Mouse (Mus musculus) gonadal fat pad, adult 2 months (tissue): ENCODE results near the gene Vegfb. TPM values are rescaled to one million over a fixed set of nuclear protein-coding genes. Genes with fewer than 3 reads are reported as not detected.

Experiments used
- DNase-seq: peaks from one replicate; pipeline ENCODE4 v3.0.0-alpha.2; 2012; ENCODE audit warnings: low read depth
- polyA plus RNA-seq: library from polyadenylated mRNA; depleted of rRNA; stranded (reverse); fragments of >200 nt; gene quantifications from 2 replicates; pipeline ENCODE4 v1.2.3, GENCODE M21; 2012; rRNA removed

The Vegfb gene
- polyA plus RNA-seq = 62.4 and 80.9 TPM in 2 replicates

- no peak for DNase-seq
Measured at GRCm38 (mm10) chr19:6987061-6987903, at the start of gene Vegfb. Gene Vegfb, minus strand, starts transcription at chr19:6987651.

GRCm38 (mm10) chr19:7034006-7034405 is 46.6 kb upstream of the Vegfb start:
- no peak for DNase-seq

- no peak for DNase-seq
Measured at GRCm38 (mm10) chr19:7029531-7029930, 42.1 kb upstream of the Vegfb start.

GRCm38 (mm10) chr19:7020224-7020641 is 32.8 kb upstream of the Vegfb start:
- DNase-seq = no peak

- DNase-seq = no peak
Measured at GRCm38 (mm10) chr19:7019191-7019590, 31.7 kb upstream of the Vegfb start, which contains the start of gene Fermt3. Gene Fermt3, minus strand, starts transcription at chr19:7019469.

GRCm38 (mm10) chr19:7018546-7018945 is 31.1 kb upstream of the Vegfb start:
- no peak for DNase-seq

GRCm38 (mm10) chr19:7017541-7018457 is 30.3 kb upstream of the Vegfb start:
- no peak for DNase-seq

- DNase-seq = no peak
Measured at GRCm38 (mm10) chr19:7014481-7015135, 27.2 kb upstream of the Vegfb start.

GRCm38 (mm10) chr19:7013984-7014383 is 26.5 kb upstream of the Vegfb start:
- no peak for DNase-seq

GRCm38 (mm10) chr19:7012426-7012825 is 25.0 kb upstream of the Vegfb start:
- no peak for DNase-seq

- no peak for DNase-seq
Measured at GRCm38 (mm10) chr19:7006892-7007593, 19.6 kb upstream of the Vegfb start.

- DNase-seq = no peak
Measured at GRCm38 (mm10) chr19:6999360-7000063, 12.1 kb upstream of the Vegfb start.

GRCm38 (mm10) chr19:6997721-6998290 is 10.4 kb upstream of the Vegfb start:
- DNase-seq = no peak

- DNase-seq = no peak
Measured at GRCm38 (mm10) chr19:6996006-6996405, 8.6 kb upstream of the Vegfb start, which contains the start of the genes Nudt22 and Trpt1. Gene Nudt22, minus strand, starts transcription at chr19:6996117. Gene Trpt1, plus strand, starts transcription at chr19:6996131.

GRCm38 (mm10) chr19:6995255-6995991 is 8.0 kb upstream of the Vegfb start:
- DNase-seq = no peak

- no peak for DNase-seq
Measured at GRCm38 (mm10) chr19:6994489-6994888, 7.0 kb upstream of the Vegfb start.

GRCm38 (mm10) chr19:6994002-6994401 is 6.6 kb upstream of the Vegfb start:
- no peak for DNase-seq

GRCm38 (mm10) chr19:6993011-6993770 is 5.7 kb upstream of the Vegfb start:
- DNase-seq = no peak
